Mouse (Mus musculus): ENCODE measurements at regions not wholly inside any gene's neighbourhood (a gene's known extent, or its start where the extent isn't known, plus 50 kb on each side); places are given as distances from the start of the nearest gene placed in this dataset.

- H3K4me1 ChIP-seq (replicated peaks; ENCODE audit: control insufficient read depth, insufficient read depth, low read length) = no peaks in the 10 kb centered on the region
- H3K4me2 ChIP-seq (replicated peaks; ENCODE audit: low read depth, low read length) = no peak overlapping the region
- WGBS = 86% methylated on average over 5 of the region's 5 CpGs
- no peaks in the 10 kb centered on the region for H3K27me3 ChIP-seq (ENCODE audit: control insufficient read depth, insufficient read depth, low read length)
- no peaks in the 10 kb centered on the region for H3K9me3 ChIP-seq (ENCODE audit: control insufficient read depth, low read length)
- DNase-seq (ENCODE audit: low spot score) (no peak), ATAC-seq (ENCODE audit: low FRiP score) (no peak)
- no peak overlapping the region for H3K9ac ChIP-seq (ENCODE audit: low read depth, low read length)
- H3K27ac ChIP-seq (ENCODE audit: low read depth, low read length) = no peak overlapping the region
- H3K36me3 ChIP-seq (ENCODE audit: control insufficient read depth, insufficient read depth, low read length) = no peaks in the 10 kb centered on the region
- H3K4me3 ChIP-seq (ENCODE audit: low read depth, low read length) = no peak overlapping the region
Measured at GRCm38 (mm10) chr2:61386966-61387365, 191.4 kb upstream of the Tank start.

GRCm38 (mm10) chr2:61384467-61384866 is 193.9 kb upstream of the Tank start:
- 85% methylated on average over 6 of the region's 6 CpGs for WGBS
- H3K9ac ChIP-seq (ENCODE audit: low read depth, low read length) = no peak overlapping the region
- no peak for DNase-seq (ENCODE audit: low spot score)
- no peak for ATAC-seq (ENCODE audit: low FRiP score)
- H3K36me3 ChIP-seq (ENCODE audit: control insufficient read depth, insufficient read depth, low read length) = no peaks in the 10 kb centered on the region
- H3K4me1 ChIP-seq (replicated peaks; ENCODE audit: control insufficient read depth, insufficient read depth, low read length) = no peaks in the 10 kb centered on the region
- no peak overlapping the region for H3K27ac ChIP-seq (ENCODE audit: low read depth, low read length)
- no peaks in the 10 kb centered on the region for H3K27me3 ChIP-seq (ENCODE audit: control insufficient read depth, insufficient read depth, low read length)
- H3K9me3 ChIP-seq (ENCODE audit: control insufficient read depth, low read length) = no peaks in the 10 kb centered on the region
- no peak overlapping the region for H3K4me2 ChIP-seq (replicated peaks; ENCODE audit: low read depth, low read length)
- H3K4me3 ChIP-seq (ENCODE audit: low read depth, low read length) = no peak overlapping the region

- H3K9me3 ChIP-seq (ENCODE audit: control insufficient read depth, low read length) = no peaks in the 10 kb centered on the region
- H3K27me3 ChIP-seq (ENCODE audit: control insufficient read depth, insufficient read depth, low read length) = no peaks in the 10 kb centered on the region
- WGBS = 97% methylated on average over 1 of the region's 1 CpGs
- no peak overlapping the region for H3K9ac ChIP-seq (ENCODE audit: low read depth, low read length)
- no peaks in the 10 kb centered on the region for H3K4me1 ChIP-seq (replicated peaks; ENCODE audit: control insufficient read depth, insufficient read depth, low read length)
- H3K36me3 ChIP-seq (ENCODE audit: control insufficient read depth, insufficient read depth, low read length) = no peaks in the 10 kb centered on the region
- no peak overlapping the region for H3K27ac ChIP-seq (ENCODE audit: low read depth, low read length)
- H3K4me2 ChIP-seq (replicated peaks; ENCODE audit: low read depth, low read length) = no peak overlapping the region
- ATAC-seq (ENCODE audit: low FRiP score) (no peak), DNase-seq (ENCODE audit: low spot score) (no peak)
- no peak overlapping the region for H3K4me3 ChIP-seq (ENCODE audit: low read depth, low read length)
Measured at GRCm38 (mm10) chr2:61383744-61384295, 194.6 kb upstream of the Tank start.

GRCm38 (mm10) chr2:61379076-61379475 is 199.3 kb upstream of the Tank start:
- Histone ChIP-seq H3K9ac (ENCODE audit: low read depth, low read length) (no peak overlapping the region), H3K27ac (ENCODE audit: low read depth, low read length) (no peak overlapping the region), H3K9me3 (ENCODE audit: control insufficient read depth, low read length) (no peaks in the 10 kb centered on the region), H3K4me3 (ENCODE audit: low read depth, low read length) (no peak overlapping the region), H3K36me3 (ENCODE audit: control insufficient read depth, insufficient read depth, low read length) (no peaks in the 10 kb centered on the region), H3K4me1 (replicated peaks; ENCODE audit: control insufficient read depth, insufficient read depth, low read length) (no peaks in the 10 kb centered on the region), H3K27me3 (ENCODE audit: control insufficient read depth, insufficient read depth, low read length) (no peaks in the 10 kb centered on the region), H3K4me2 (replicated peaks; ENCODE audit: low read depth, low read length) (no peak overlapping the region)
- DNase-seq (ENCODE audit: low spot score) (no peak), ATAC-seq (ENCODE audit: low FRiP score) (no peak)
- 75% methylated on average over 5 of the region's 5 CpGs for WGBS

GRCm38 (mm10) chr2:61378297-61378696 is 200.1 kb upstream of the Tank start:
- Histone ChIP-seq H3K4me3 (ENCODE audit: low read depth, low read length) (no peak overlapping the region), H3K4me1 (replicated peaks; ENCODE audit: control insufficient read depth, insufficient read depth, low read length) (no peaks in the 10 kb centered on the region), H3K9ac (ENCODE audit: low read depth, low read length) (no peak overlapping the region), H3K4me2 (replicated peaks; ENCODE audit: low read depth, low read length) (no peak overlapping the region), H3K9me3 (ENCODE audit: control insufficient read depth, low read length) (no peaks in the 10 kb centered on the region), H3K27ac (ENCODE audit: low read depth, low read length) (no peak overlapping the region), H3K27me3 (ENCODE audit: control insufficient read depth, insufficient read depth, low read length) (no peaks in the 10 kb centered on the region), H3K36me3 (ENCODE audit: control insufficient read depth, insufficient read depth, low read length) (no peaks in the 10 kb centered on the region)
- WGBS = 94% methylated on average over 5 of the region's 5 CpGs
- no peak for DNase-seq (ENCODE audit: low spot score)
- ATAC-seq (ENCODE audit: low FRiP score) = no peak

GRCm38 (mm10) chr2:61377756-61378155 is 200.6 kb upstream of the Tank start:
- WGBS = 91% methylated on average over 8 of the region's 8 CpGs
- H3K4me1 ChIP-seq (replicated peaks; ENCODE audit: control insufficient read depth, insufficient read depth, low read length) = no peaks in the 10 kb centered on the region
- DNase-seq (ENCODE audit: low spot score) (no peak), ATAC-seq (ENCODE audit: low FRiP score) (no peak)
- no peaks in the 10 kb centered on the region for H3K36me3 ChIP-seq (ENCODE audit: control insufficient read depth, insufficient read depth, low read length)
- H3K4me3 ChIP-seq (ENCODE audit: low read depth, low read length) = no peak overlapping the region
- no peak overlapping the region for H3K27ac ChIP-seq (ENCODE audit: low read depth, low read length)
- H3K9ac ChIP-seq (ENCODE audit: low read depth, low read length) = no peak overlapping the region
- no peaks in the 10 kb centered on the region for H3K27me3 ChIP-seq (ENCODE audit: control insufficient read depth, insufficient read depth, low read length)
- H3K4me2 ChIP-seq (replicated peaks; ENCODE audit: low read depth, low read length) = no peak overlapping the region
- no peaks in the 10 kb centered on the region for H3K9me3 ChIP-seq (ENCODE audit: control insufficient read depth, low read length)

- H3K27ac ChIP-seq (ENCODE audit: low read depth, low read length) = no peak overlapping the region
- no peaks in the 10 kb centered on the region for H3K9me3 ChIP-seq (ENCODE audit: control insufficient read depth, low read length)
- H3K4me1 ChIP-seq (replicated peaks; ENCODE audit: control insufficient read depth, insufficient read depth, low read length) = no peaks in the 10 kb centered on the region
- no peak overlapping the region for H3K4me2 ChIP-seq (replicated peaks; ENCODE audit: low read depth, low read length)
- no peaks in the 10 kb centered on the region for H3K27me3 ChIP-seq (ENCODE audit: control insufficient read depth, insufficient read depth, low read length)
- H3K36me3 ChIP-seq (ENCODE audit: control insufficient read depth, insufficient read depth, low read length) = no peaks in the 10 kb centered on the region
- no peak overlapping the region for H3K4me3 ChIP-seq (ENCODE audit: low read depth, low read length)
- no peak overlapping the region for H3K9ac ChIP-seq (ENCODE audit: low read depth, low read length)
- 85% methylated on average over 4 of the region's 4 CpGs for WGBS
- ATAC-seq (ENCODE audit: low FRiP score) = no peak
- no peak for DNase-seq (ENCODE audit: low spot score)
Measured at GRCm38 (mm10) chr2:61362606-61363005, 215.8 kb upstream of the Tank start.

GRCm38 (mm10) chr2:61361394-61361793 is 217.0 kb upstream of the Tank start:
- 96% methylated on average over 2 of the region's 2 CpGs for WGBS
- Histone ChIP-seq H3K4me1 (replicated peaks; ENCODE audit: control insufficient read depth, insufficient read depth, low read length) (no peaks in the 10 kb centered on the region), H3K4me2 (replicated peaks; ENCODE audit: low read depth, low read length) (no peak overlapping the region), H3K9ac (ENCODE audit: low read depth, low read length) (no peak overlapping the region), H3K27me3 (ENCODE audit: control insufficient read depth, insufficient read depth, low read length) (no peaks in the 10 kb centered on the region), H3K36me3 (ENCODE audit: control insufficient read depth, insufficient read depth, low read length) (no peaks in the 10 kb centered on the region), H3K27ac (ENCODE audit: low read depth, low read length) (no peak overlapping the region), H3K4me3 (ENCODE audit: low read depth, low read length) (no peak overlapping the region), H3K9me3 (ENCODE audit: control insufficient read depth, low read length) (no peaks in the 10 kb centered on the region)
- ATAC-seq (ENCODE audit: low FRiP score) = no peak
- DNase-seq (ENCODE audit: low spot score) = no peak

GRCm38 (mm10) chr2:61354104-61354503 is 224.3 kb upstream of the Tank start:
- no peaks in the 10 kb centered on the region for H3K36me3 ChIP-seq (ENCODE audit: control insufficient read depth, insufficient read depth, low read length)
- WGBS = 65% methylated on average over 8 of the region's 8 CpGs
- no peak overlapping the region for H3K9ac ChIP-seq (ENCODE audit: low read depth, low read length)
- ATAC-seq (ENCODE audit: low FRiP score) (no peak), DNase-seq (ENCODE audit: low spot score) (peak; percentile 33)
- H3K4me2 ChIP-seq (replicated peaks; ENCODE audit: low read depth, low read length) = no peak overlapping the region
- no peaks in the 10 kb centered on the region for H3K27me3 ChIP-seq (ENCODE audit: control insufficient read depth, insufficient read depth, low read length)
- no peaks in the 10 kb centered on the region for H3K9me3 ChIP-seq (ENCODE audit: control insufficient read depth, low read length)
- H3K4me1 ChIP-seq (replicated peaks; ENCODE audit: control insufficient read depth, insufficient read depth, low read length) = no peaks in the 10 kb centered on the region
- H3K4me3 ChIP-seq (ENCODE audit: low read depth, low read length) = no peak overlapping the region
- H3K27ac ChIP-seq (ENCODE audit: low read depth, low read length) = no peak overlapping the region
